Mouse (Mus musculus) kidney, embryonic 14.5 days (tissue): ENCODE data around the gene Macrod2. TPM values are rescaled to one million over a fixed set of nuclear protein-coding genes. Genes with fewer than 3 reads are reported as not detected.
A peak's percentile ranks its signal among the peaks of the same experiment; 100 is the strongest.

Experiments used
- ATAC-seq: fragments of 200-750 bp; cut with Nextera tagmentation; 2 replicates; pipeline ENCODE4 v1.8.0; 2017; ENCODE audit warnings: moderate number of reproducible peaks, mild to moderate bottlenecking, moderate TSS enrichment, moderate library complexity; ENCODE audit not compliant: low FRiP score, low TSS enrichment
- H3K27ac ChIP-seq: fragments of 300-500 bp; sonication (generic); 2 replicates; pipeline ENCODE4 v1.5.1; 2014; ENCODE audit warnings: low read depth, mild to moderate bottlenecking, low read length, moderate library complexity, mixed read lengths
- H3K27me3 ChIP-seq: fragments of 300-500 bp; sonication (generic); 2 replicates; pipeline ENCODE4 v1.6.1; 2014; ENCODE audit warnings: mild to moderate bottlenecking, low read length; ENCODE audit not compliant: control insufficient read depth, insufficient read depth
- H3K36me3 ChIP-seq: fragments of 300-500 bp; sonication (generic); 2 replicates; pipeline ENCODE4 v1.6.1; 2014; ENCODE audit warnings: low read length, mixed read lengths; ENCODE audit not compliant: control insufficient read depth, insufficient read depth
- H3K4me1 ChIP-seq: fragments of 300-500 bp; sonication (generic); 2 replicates; pipeline ENCODE4 v1.6.1; 2014; ENCODE audit warnings: low read length, mixed read lengths; ENCODE audit not compliant: control insufficient read depth, insufficient read depth
- H3K4me2 ChIP-seq: fragments of 300-500 bp; sonication (generic); replicated peaks from 2 replicates; pipeline ENCODE4 v1.6.1; 2014; ENCODE audit warnings: low read depth, mild to moderate bottlenecking, low read length
- H3K4me3 ChIP-seq: fragments of 300-500 bp; sonication (generic); 2 replicates; pipeline ENCODE4 v1.5.1; 2014; ENCODE audit warnings: mild to moderate bottlenecking, low read length
- H3K9ac ChIP-seq: fragments of 300-500 bp; sonication (generic); 2 replicates; pipeline ENCODE4 v1.6.1; 2014; ENCODE audit warnings: low read depth, mild to moderate bottlenecking, low read length, moderate library complexity
- H3K9me3 ChIP-seq: fragments of 300-500 bp; sonication (generic); 2 replicates; pipeline ENCODE4 v1.6.1; 2016; ENCODE audit warnings: low read length; ENCODE audit not compliant: control insufficient read depth
- WGBS: fragments of 180-500 bp; shearing (Covaris S2); extraction: QIAGEN DNeasy Blood & Tissue Kit; methylation state at CpG from one replicate; pipeline ENCODE4 v1.1.7; 2014; 5-methylcytosine and 5-hydroxymethylcytosine counted together
- polyA plus RNA-seq: library from polyadenylated mRNA; unstranded; fragments of >200 nt; fragmentation: Nextera tagmentation; extraction: Ambion mirVana; gene quantifications from 2 replicates; pipeline ENCODE4 v1.2.1, GENCODE M21; 2014

Gene Macrod2
- polyA plus RNA-seq, 1 experiment from 2014 or later: 22.2 TPM

DNA sequence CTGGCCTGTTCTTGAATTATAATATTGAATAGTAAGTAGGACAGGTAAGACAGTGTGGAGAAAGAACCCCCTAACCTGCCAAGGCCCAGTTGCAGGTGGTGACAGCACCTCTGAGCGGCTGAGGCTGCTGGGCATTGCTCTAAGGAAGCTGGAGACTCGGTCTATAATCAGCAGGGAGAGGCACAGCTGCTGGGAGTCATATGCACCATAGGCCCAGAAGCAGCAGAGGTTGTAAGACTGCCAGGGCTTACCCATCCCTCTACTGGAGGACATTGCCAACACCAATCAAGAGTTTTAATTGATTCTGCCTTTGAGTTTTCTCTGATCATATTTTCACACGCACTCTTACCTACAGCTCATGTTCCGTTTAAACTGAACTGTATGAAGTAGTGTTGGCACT is 869.5 kb downstream of the Macrod2 start:
- 79% methylated on average over 4 of the region's 4 CpGs for WGBS
- H3K4me1 ChIP-seq: no peaks in the 10 kb centered on the region
- H3K36me3 ChIP-seq: no peaks in the 10 kb centered on the region
- no peak for ATAC-seq
- no peaks in the 10 kb centered on the region for H3K9me3 ChIP-seq
- no peak overlapping the region for H3K4me3 ChIP-seq
- no peak overlapping the region for H3K4me2 ChIP-seq
- H3K27ac ChIP-seq: no peak overlapping the region
- H3K27me3 ChIP-seq: no peaks in the 10 kb centered on the region
- H3K9ac ChIP-seq: no peak overlapping the region

DNA sequence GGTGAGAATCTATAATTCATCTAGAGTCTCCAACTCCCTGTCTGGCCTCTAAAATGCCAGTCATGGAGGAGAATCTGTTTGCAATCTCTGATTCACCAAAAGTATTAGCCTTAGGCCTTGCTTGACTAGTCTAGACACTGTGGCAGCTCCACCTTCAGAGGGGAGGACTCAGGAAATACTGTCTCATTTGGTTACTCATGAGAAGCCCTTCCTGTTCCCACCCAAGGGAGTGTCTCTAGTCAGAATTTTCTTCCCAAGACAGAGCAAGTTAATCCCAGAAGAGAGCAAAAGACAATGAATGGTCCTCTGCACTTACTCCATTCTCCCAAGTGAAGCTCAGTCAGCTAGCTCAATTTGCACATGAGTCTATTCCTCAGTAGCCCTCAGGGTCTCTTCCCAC is 871.5 kb downstream of the Macrod2 start:
- H3K9me3 ChIP-seq: no peaks in the 10 kb centered on the region
- no peak for ATAC-seq
- H3K27me3 ChIP-seq: no peaks in the 10 kb centered on the region
- H3K9ac ChIP-seq: no peak overlapping the region
- no peak overlapping the region for H3K27ac ChIP-seq
- H3K4me3 ChIP-seq: no peak overlapping the region
- no peaks in the 10 kb centered on the region for H3K4me1 ChIP-seq
- H3K36me3 ChIP-seq: no peaks in the 10 kb centered on the region
- H3K4me2 ChIP-seq: no peak overlapping the region

DNA sequence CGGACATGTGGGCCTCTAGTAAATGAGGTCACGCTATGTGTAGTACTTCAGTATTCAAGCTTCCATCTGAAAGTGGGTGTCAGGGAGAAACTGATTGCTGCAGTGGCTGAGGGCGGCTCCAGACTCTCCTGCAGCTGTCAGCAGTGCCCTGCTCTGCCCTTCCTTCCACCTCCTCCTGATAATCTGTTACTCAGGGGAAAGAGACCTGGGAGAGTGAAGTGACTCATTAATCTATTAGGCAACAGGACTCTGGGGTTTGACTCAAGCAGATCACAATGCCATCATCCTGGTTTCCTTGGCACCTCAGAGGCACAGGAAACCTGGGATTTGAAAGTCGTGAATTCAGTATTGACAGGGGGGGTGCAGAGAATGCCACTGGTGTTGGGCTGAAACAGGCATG is 876.4 kb downstream of the Macrod2 start:
- 54% methylated on average over 4 of the region's 4 CpGs for WGBS
- Histone ChIP-seq H3K4me1 (no peaks in the 10 kb centered on the region), H3K27ac (no peak overlapping the region), H3K9ac (no peak overlapping the region), H3K36me3 (no peaks in the 10 kb centered on the region), H3K9me3 (no peaks in the 10 kb centered on the region), H3K4me3 (no peak overlapping the region), H3K27me3 (no peaks in the 10 kb centered on the region), H3K4me2 (no peak overlapping the region)
- no peak for ATAC-seq

- no peak for ATAC-seq
- no peaks in the 10 kb centered on the region for H3K4me1 ChIP-seq
Measured at GRCm38 (mm10) chr2:141272966-141273365, 877.9 kb downstream of the Macrod2 start.

GRCm38 (mm10) chr2:141274262-141274661 is 879.2 kb downstream of the Macrod2 start:
- Histone ChIP-seq H3K27ac (no peak overlapping the region), H3K4me1 (no peaks in the 10 kb centered on the region), H3K4me2 (no peak overlapping the region), H3K9ac (no peak overlapping the region), H3K9me3 (no peaks in the 10 kb centered on the region), H3K36me3 (no peaks in the 10 kb centered on the region), H3K27me3 (no peaks in the 10 kb centered on the region), H3K4me3 (no peak overlapping the region)
- ATAC-seq: no peak
- 84% methylated on average over 2 of the region's 2 CpGs for WGBS

More at GRCm38 (mm10) chr2:141272966-141273365, 877.9 kb downstream of the Macrod2 start:
- Histone ChIP-seq H3K9ac (no peak overlapping the region), H3K4me3 (no peak overlapping the region), H3K4me2 (no peak overlapping the region), H3K9me3 (no peaks in the 10 kb centered on the region), H3K27me3 (no peaks in the 10 kb centered on the region), H3K36me3 (no peaks in the 10 kb centered on the region), H3K27ac (no peak overlapping the region)
- WGBS: 87% methylated on average over 4 of the region's 4 CpGs

DNA sequence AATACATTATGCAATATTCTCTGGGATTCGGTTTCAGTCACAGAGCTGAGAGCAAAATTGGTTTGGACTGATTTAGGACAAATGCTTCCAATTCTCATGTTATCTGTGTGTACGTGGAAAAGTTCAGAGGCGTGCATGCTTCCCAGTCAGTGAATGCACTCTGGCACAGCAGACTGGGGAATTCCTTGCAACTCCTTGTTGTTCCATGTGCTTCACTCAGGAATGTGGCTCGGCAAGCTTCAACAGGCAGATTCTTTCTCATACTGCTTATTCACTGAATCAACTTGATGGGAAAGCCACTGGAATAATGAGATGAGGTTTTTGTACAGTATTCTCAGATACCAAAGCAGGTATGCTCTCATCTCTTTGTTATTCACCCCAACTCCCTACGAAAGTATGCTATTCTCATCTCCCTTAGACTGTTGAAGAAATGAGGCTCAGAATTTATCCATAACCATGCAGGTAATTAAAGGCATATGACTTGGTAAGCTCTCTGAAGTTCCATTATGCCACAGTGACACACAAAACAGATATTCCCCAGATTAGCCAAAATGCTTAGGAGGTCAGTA is 884.1 kb downstream of the Macrod2 start:
- Histone ChIP-seq H3K9me3 (no peaks in the 10 kb centered on the region), H3K36me3 (no peaks in the 10 kb centered on the region), H3K9ac (no peak overlapping the region), H3K4me3 (no peak overlapping the region), H3K27me3 (no peaks in the 10 kb centered on the region), H3K27ac (no peak overlapping the region), H3K4me2 (no peak overlapping the region), H3K4me1 (no peaks in the 10 kb centered on the region)
- 57% methylated on average over 5 of the region's 5 CpGs for WGBS
- peak; percentile 49; the same call in 1 of the 2 replicates for ATAC-seq

DNA sequence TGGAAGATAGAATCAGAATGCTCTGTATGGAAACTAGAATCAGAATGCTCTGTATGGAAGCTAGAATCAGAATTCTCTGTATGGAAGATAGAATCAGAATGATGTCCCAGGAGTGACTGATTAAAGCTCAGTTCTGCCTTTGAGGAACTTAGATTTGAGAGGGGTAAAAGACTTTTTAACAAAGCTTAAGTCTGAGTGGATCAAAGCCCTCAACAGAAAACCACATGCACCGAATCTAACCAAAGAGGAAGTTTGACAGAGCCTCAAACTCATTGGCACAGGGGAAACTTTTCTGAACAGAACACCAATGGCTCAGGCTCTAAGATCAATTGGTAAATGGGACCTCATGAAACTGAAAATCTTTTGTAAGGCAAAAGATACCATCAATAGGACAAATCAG is 885.7 kb downstream of the Macrod2 start:
- Histone ChIP-seq H3K4me2 (no peak overlapping the region), H3K9me3 (no peaks in the 10 kb centered on the region), H3K9ac (no peak overlapping the region), H3K27me3 (no peaks in the 10 kb centered on the region), H3K36me3 (no peaks in the 10 kb centered on the region), H3K4me3 (no peak overlapping the region), H3K4me1 (no peaks in the 10 kb centered on the region), H3K27ac (no peak overlapping the region)
- ATAC-seq: no peak
- WGBS: 83% methylated on average over 1 of the region's 1 CpGs

GRCm38 (mm10) chr2:141286110-141286747 is 891.1 kb downstream of the Macrod2 start:
- WGBS: 76% methylated on average over 7 of the region's 7 CpGs
- Histone ChIP-seq H3K27me3 (no peaks in the 10 kb centered on the region), H3K4me1 (peaks cover 8% of the 10 kb centered on the region), H3K9me3 (no peaks in the 10 kb centered on the region), H3K4me3 (no peak overlapping the region), H3K9ac (no peak overlapping the region), H3K27ac (no peak overlapping the region), H3K4me2 (no peak overlapping the region), H3K36me3 (no peaks in the 10 kb centered on the region)
- no peak for ATAC-seq

GRCm38 (mm10) chr2:141288494-141288893 is 893.4 kb downstream of the Macrod2 start:
- H3K27me3 ChIP-seq: no peaks in the 10 kb centered on the region
- no peak overlapping the region for H3K27ac ChIP-seq
- no peak overlapping the region for H3K4me2 ChIP-seq
- H3K9me3 ChIP-seq: no peaks in the 10 kb centered on the region
- H3K9ac ChIP-seq: no peak overlapping the region
- no peak overlapping the region for H3K4me3 ChIP-seq
- 12% methylated on average over 7 of the region's 7 CpGs for WGBS
- no peaks in the 10 kb centered on the region for H3K36me3 ChIP-seq
- H3K4me1 ChIP-seq: peaks cover 8% of the 10 kb centered on the region
- ATAC-seq: peak; percentile 84
